Mouse (Mus musculus): ENCODE measurements at regions not wholly inside any gene's neighbourhood (a gene's known extent, or its start where the extent isn't known, plus 50 kb on each side); places are given as distances from the start of the nearest gene placed in this dataset.

DNA sequence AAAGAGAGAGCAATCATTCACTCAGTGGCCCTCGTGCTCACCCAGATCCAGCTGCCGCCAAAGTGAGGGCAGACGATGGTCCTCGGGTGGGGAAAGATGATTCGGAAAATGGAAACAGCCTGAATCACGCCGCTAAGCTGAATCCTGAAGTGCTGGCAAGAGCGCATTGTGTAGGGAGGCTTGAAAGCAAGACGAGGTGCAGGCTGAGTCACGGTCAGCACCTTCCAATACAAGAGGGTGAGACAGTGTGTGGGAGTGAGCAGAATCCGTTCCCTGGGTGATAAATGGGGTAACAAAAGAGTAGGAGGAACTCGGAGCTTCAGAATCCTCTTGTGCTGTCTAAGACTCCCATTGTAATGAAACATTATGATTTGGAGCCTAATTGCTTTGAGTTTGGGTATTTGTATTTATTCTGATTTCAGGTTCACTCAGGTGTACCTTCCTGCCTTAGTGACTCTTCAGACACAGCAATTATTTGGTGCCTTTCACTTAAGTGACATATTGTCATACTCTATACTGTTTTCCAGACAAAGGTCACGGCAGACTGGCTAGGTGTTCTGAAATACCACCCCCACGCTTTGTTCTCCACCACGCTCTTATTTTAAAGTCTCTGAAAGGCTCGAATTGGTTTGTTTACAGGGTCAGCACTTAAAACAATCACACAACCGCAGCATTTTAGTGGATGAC, 70.0 kb downstream of the Mbip start:
- no peak for DNase-seq (ENCODE audit: low read depth, low spot score)

DNA sequence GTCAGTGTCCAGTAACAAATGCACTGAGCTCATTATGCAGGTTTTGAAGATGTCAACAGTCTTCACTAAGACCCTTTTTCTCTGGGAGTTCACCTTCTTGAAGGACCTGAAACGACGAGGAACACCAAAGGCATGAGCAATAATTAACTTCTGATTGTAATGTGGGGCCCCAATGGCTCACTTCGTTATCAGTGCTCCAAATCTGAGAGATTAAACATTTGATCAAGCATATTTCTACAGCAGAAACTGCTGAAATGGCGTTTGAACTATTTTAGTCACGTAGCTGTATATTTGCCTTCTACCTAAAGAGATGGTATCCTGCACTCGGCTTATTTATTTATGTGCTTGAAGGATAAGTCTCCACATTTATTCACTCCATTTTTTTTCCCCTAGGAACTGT, 80.6 kb downstream of the Mbip start:
- no peak for DNase-seq (ENCODE audit: low read depth, low spot score)

DNA sequence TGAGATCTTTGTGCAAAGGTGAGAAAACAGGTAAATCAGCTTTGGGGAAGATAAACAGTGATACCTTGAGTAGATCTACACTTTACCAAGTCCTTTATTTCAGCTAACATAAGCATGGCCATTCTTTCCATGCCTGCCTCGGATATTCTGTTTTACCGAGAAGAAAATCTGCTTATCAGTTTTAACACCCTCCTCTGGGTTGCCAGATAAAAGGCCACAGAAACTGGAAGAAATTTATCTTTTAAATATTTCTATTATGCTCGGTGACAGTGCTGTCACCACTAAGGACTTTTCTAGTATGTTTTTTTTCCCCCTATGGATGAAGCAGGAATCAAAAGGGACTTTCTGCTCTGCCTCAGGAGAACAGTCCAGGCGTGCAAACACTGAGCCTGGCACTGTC, 84.2 kb downstream of the Mbip start:
- DNase-seq (ENCODE audit: low read depth, low spot score): no peak

DNA sequence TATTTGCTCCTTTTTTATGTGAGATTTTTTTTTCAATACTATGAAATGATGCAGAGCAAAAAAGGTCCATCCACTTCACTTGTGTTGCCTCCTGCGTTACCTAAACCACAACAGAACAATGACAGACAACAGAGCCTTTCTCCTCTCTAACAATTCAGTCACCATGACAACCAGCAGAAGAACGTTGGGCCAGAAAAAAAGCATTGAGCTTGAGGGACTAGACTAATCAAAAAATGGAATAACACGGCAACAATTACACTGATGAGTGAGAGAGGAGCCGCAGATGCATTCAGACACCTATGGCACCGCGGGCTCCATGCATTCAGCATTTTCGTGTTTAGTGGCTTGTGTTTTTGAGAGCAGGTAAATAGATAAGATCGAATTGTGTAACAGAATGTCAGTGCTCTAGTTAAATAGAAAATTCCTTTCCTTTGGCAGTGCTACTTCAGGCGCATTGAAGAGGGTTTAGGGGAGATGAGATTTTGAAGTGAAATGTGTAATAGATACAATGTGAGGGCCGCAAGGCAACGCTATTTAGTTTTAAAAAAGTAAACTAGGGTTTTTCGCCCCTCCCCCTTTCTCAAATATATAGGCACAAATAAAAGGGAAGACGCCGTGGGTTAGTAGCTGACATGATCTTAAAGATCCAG, 87.2 kb downstream of the Mbip start:
- DNase-seq (ENCODE audit: low read depth, low spot score): no peak

DNA sequence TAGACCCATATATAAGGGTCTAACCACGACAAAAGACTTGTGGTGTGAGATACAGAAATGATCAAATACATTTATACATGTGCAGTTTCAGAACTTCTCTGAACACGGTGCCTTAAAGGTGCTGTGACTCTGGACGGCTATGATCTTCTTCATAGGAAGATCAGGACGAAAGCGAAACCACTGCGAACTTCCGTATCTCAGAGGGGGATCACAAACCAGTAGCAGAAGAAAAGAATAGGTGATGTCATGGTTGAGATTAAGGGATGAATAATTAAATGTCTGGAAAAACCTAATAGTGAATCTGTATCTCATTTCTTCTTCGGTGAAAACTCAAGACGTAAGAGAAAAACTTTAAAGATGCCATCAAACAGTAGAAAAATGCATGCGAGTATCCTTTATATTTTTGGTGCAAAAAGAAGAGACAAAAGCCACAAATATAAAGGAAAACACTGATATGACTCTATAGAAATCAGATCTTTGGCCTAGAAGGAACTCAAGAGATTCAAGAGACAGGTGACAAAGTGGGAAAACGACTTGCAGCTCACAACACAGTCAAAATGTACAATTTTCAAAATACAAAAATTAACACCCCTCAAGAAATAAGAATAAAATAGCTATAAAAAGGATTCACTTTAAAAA, 89.3 kb downstream of the Mbip start:
- no peak for DNase-seq (ENCODE audit: low read depth, low spot score)

DNA sequence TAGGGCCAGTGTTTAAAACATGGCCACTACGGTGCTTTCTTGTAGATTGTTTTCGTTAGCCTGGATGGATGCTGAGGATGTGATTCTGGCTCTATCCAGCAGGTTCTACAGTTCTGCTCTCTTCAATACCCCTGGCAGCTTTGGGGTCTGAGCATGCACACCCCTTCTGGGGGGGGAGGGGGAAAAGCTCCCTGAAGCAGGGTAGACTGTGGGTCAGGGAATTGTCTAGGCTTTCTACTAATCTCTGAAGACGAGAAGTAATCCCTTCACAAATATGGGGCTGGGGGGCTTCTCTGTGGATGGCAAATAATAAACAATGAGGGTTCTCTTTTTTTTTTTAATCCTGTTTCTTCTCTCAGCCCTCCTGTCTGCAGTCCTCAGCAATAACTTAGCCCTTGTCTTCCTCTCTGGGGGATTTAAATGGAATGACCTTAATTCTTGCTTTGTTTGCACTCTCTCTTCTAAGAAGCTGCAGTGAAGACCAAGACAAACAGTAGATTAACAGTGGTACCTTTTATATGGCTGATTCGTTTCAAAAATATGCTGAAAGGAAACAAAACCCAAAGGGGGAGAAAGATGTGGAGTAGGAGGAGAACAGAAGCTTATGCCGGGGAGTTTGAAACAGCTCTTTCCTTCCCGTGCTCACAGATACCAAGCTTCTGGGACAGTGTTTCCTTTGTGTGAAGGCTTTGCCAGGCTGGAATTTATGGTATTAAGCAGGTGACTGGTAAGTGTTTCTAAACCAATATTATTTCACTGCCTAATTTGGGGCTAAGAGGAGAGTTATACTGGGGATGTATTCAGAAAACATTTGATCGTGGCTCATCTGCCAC, 92.9 kb downstream of the Mbip start:
- DNase-seq (ENCODE audit: low read depth, low spot score): no peak

DNA sequence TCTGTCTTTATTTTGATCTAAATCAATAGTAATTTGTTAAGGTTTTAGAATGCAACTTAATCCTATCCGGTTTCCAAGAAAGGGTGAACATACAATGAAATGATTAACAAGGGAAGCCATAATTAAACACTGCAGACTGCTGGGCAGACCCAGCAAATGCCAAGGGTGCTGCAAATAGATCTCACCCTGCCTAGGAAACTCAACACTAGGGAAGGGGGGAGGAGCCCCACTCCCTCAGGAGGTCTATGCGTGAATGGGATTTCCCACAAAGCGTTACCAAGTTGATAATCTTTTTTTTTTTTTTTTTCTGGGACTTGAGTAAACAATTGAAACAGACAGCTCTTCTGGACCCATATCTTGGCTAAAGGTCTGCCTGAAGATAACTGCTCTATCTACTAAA, 95.4 kb downstream of the Mbip start:
- no peak for DNase-seq (ENCODE audit: low read depth, low spot score)

DNA sequence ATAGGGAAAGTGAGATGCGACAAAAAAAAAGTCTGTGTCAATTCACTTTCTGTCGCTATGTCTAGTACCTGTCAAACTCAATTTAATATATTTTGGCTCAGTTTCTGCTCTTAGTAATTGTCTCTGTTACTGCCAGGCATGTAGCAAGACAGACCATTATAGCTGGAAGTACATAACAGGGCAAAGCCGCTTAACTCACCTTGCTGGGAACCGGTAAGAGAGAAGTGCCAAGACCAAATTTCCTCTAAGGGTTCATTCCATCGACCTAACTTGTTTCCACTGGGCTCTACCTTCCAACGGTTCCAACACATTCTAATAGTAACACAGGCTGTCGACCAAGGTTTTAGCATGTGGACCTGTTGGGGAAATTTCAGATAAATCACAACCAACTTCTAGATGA, 99.3 kb downstream of the Mbip start:
- no peak for DNase-seq (ENCODE audit: low read depth, low spot score)

DNA sequence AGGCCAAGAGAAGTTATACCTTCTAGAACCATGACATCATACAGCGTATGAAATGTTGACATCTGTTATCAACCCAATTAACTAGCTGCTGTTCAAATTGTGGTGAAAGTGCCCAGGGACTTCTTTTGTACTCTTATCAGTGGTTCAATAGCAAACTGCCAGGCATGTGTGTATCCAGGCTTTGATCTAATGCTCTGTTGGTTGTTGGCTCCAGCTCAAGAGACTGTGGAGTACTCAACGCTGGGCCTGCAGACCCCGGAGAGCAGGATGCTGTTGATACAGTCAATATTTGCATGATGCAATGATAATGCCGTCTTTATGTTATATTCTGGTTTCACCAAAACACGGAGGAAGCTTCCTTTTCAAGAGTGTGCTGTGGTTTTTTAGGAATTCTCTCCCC, 102.9 kb downstream of the Mbip start:
- no peak for DNase-seq (ENCODE audit: low read depth, low spot score)

DNA sequence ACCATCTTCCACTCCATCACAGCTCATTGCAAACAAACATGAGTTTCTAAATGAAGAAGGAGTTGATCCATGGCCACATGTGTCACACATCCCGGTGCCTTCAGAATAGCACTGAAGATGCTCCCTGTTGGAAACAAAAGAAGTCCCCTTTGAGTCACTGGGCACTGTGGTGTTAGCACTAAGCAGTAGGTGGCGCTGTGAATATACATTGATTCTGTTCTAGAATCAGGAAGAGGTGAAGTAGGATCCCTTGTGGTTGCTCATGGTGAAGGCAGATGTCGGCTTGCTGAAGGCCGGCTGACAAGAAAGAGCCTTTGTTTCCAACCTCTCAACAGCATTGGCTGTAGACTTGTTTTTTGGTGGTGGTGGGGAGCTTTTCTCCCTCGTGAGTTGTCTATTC, 104.0 kb downstream of the Mbip start:
- peak; percentile 73 for DNase-seq (ENCODE audit: low read depth, low spot score)

DNA sequence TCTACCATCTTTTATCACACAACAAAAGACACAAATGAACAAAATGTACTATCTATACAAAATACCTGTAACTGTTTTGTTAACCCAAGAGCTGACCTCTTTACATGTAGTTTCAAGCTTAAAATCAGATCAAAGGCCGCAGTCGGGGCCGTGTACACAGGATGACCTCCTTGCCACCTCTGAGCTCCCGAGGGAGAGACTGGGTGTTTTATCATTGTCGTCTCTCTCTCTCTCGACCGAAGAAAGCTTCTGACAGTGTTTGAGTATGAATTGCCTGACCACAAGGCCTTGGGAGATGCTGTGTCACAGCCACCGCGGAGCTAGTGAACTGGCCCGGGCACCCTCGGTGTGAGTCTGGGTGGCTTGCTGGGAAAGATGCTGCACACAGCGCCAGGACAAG, 105.5 kb downstream of the Mbip start:
- DNase-seq (ENCODE audit: low read depth, low spot score): no peak

DNA sequence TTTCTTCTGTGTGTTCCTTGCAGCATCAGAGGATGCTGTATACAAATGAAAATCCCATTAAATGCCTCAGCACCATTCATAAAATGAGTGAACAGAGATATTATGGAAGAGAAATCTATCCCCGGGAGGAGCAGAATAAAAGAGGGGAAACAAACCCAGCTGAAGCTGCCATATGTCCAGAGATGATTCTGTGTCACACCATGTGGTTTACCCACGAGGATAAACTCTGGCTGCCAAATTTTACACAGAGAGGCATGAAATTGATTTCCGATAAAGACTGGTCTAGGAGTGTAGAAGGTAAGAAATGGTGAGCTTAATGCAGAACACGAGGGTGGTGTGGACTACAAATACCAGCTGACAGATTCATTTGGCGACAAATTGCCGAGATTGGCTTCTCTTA, 111.1 kb downstream of the Mbip start:
- no peak for DNase-seq (ENCODE audit: low read depth, low spot score)

DNA sequence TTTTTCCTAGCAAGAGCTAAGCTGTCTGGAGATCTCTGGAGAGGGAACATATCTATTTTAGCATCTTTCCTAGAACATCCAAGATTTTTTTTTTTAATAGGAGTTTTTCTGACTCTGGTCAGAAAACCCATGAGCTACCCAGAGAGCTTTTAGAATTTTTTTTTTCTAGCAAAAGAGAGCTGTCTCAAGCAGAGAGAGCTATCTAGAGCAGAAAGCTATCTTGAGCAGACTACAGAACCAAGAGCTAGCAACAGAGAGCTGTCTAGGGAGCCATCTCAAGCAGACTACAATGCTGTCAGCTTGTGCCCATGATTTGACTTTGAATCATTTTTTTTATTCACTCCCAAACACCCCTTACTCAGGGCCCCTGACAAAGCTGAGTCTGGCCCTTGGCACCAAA, 112.5 kb downstream of the Mbip start:
- DNase-seq (ENCODE audit: low read depth, low spot score): no peak

DNA sequence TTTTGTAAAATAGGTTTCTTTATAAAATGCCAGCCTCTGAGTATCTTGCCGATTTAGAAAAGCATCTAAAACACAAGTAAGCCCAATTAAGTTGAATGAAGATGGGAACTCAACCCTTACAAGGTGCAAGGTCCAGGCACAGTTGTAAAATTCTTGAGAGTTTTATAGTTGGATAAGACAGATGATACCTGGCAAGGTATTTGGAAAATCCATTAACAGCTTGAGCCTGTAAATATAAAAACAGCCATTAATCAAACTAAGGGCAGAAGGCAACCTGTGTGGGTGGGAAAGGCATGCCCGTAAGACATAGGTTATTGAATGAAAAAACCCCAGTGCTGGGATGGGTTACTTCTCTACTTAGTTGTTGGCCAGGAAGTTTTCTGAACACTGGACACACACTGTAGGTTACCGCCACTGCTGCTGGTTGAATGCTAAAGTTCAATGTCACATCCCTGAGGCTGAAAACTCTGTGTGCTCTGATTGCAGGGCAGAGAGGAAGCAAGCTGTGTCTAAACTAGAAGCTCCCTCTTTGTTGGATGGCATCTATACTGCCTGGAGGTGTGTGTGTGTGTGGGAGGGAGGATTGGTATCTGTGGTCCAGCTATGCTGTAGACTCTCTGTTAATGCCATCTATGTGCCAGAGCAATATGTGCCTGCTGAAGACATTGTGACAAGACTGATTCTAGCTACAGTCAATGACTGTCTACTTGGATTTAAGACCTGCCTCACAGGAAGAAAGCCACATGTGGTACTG, 121.4 kb downstream of the Mbip start:
- DNase-seq (ENCODE audit: low read depth, low spot score): no peak

DNA sequence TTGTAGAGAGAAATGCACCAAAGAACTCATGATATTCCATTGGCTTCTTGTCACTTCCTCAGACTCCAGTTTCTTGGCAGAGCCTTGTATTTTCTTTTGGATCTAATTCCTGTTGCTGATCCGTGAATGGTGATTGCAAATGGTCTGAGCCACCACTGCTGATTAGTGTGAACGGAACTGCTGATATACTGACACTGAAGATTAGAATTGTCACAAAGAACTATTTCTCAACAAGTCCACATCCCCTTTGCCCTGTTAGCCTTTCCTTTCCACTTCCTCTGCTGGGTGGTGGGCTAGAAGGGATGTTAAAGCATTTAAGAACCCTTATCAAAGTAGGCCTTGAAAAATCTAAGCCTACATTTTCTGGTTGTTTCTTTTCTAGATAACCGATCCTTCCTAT, 152.2 kb downstream of the Mbip start:
- DNase-seq (ENCODE audit: low read depth, low spot score): no peak

DNA sequence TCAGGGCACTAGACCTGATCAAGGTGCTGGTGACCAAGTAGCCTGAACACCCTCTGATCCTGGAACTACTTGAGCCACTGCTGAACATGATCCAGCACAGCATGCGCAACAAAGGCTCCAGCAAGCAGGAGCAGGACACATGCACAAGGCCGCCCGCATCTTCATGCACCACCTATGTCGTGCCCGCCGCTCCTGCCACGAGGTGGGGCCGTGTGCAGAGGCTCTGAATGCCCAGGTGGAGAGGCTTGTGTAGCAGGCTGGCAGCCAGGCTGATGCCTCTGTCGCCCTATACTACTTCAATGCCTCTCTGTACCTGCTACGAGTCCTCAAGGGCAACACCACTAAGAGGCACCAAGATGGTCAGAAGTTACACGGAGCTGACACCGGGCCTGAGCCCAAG, 156.1 kb downstream of the Mbip start:
- no peak for DNase-seq (ENCODE audit: low read depth, low spot score)

DNA sequence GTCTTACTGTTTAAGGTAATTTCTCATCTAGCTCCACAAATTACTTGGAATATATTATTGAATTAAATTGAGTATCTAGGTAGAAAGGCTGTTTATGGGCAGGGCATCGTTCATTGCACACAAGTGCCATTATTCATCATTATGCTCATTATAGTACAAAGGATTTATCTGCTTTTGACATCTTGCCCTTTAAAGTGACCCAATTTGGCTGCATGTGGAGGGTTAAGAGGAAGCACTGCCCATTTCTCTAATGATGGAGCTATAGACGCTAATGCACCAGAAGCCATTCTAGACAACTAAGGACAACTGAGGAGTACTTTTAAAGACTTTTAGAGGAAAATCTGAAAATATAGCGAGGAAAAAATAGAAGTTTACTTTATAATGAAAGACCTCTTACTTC, 185.0 kb downstream of the Mbip start:
- DNase-seq (ENCODE audit: low read depth, low spot score): no peak

DNA sequence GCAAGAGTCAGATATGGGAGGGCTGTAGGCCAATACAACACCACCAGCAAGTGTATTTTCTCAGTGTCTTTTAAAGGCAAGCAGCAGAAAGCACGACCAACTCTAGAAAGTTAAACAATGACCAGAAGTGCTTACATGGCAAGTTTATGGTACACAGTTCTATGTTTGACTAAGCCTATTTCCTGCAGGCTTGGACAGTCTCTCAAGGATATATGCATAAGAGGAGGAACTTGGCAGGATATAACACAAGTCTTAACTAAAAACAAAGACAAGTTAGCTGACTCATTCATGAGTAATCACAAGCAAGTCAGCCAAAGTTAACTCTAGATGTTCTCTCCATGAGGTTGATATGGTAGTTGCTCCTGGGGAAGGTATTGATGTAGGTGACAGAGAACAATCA, 201.3 kb downstream of the Mbip start:
- peak; percentile 76 for DNase-seq (ENCODE audit: low read depth, low spot score)

DNA sequence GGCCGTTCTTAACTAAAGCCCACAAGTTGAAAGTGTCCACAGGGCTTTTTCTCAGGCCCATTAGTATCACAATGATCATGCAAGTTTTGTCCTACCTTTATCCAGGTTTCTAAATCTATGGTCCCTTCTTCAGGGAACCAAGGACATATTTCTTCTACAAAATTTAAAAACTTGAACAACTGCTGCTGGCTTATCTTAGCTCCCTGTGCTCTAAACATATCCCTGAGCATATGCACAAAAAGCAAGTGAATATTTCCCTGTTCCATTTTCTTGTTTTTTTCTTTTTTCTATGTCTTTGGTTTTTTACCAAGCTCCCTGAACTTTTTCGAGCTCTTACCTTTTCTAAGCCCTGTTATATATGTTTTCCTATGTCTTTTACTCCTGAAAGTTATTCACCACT, 201.9 kb downstream of the Mbip start:
- DNase-seq (ENCODE audit: low read depth, low spot score): no peak

DNA sequence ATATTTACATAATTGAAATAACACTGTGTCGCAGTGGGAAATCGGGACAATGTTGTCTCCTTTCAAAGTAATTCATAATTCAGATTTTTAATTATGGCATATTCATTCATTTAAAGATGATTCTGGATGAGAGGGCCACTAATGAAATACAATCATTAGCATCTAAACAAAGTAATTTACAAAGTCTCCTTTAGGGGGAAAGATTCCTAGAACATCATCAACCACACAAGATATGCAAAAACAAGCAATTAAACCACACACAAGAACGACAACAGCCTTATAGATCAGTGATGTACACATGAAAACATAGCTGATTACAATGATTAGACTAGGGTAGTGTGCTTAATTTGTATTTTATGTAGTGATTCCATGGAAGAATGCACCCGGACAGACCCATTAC, 231.2 kb downstream of the Mbip start:
- no peak for DNase-seq (ENCODE audit: low read depth, low spot score)

DNA sequence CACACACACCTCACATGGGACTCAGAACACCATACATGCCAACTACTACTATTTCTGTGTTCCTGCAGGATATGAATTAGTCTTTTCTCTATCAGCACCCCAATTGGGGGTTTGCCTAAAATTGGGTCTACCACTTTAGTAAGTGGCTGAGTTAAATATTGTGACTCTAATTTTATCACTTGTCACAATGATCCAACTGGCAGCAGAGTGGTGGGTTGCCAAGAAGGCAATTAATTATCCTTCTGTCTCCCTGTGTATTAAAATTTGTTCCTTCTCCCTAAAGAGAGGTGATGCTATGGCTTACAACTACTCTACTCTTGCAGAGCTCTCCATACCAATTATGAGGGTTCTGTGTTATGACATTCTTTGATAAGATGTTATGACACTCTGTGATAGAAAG, 245.3 kb downstream of the Brms1l start:
- no peak for DNase-seq (ENCODE audit: low read depth, low spot score)

DNA sequence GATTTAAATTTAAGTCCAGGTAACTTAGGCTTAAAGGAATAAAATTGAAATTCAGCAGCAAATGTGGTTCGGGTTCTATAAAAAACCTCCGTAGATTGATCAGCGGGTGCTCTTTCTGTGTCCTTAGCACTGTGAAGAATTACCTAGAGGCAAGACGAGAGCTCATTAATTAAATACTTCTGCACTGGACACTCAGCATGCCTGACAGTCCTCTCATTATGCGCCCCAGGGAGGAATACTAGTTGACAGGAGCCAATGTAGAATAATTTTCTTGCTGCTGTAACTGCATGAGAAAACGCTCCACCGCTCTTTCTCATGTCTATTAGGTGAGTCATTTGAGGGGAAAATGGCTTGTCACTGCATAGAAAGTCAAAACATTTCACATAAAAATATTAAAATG, 228.1 kb downstream of the Brms1l start:
- DNase-seq (ENCODE audit: low read depth, low spot score): no peak

All from 3T3-L1 (cell line).